Mouse (Mus musculus) heart, adult 18-20 months (tissue): ENCODE results near the gene Zfp113. TPM values are rescaled to one million over a fixed set of nuclear protein-coding genes. Genes with fewer than 3 reads are reported as not detected.
A peak's percentile ranks its signal among the peaks of the same experiment; 100 is the strongest.
"Not testable (repeated sequence)": the region's sequence is repeated elsewhere in the genome, so short reads cannot be mapped to it uniquely, and the experiment has no call there.

Experiments used
- DNase-seq, 2 experiments: peaks; one replicate each; pipeline ENCODE4 v3.0.0; 2021 to 2022; ENCODE audit warnings: mixed read lengths in 1 of 2
- microRNA-seq, 2 experiments: library from miRNA; unstranded; fragments of <30 nt; microRNA quantifications; one replicate each; pipeline ENCODE4 v1.2.0; 2022
- total RNA-seq, 2 experiments: library from RNA; stranded (reverse); gene quantifications; 2 replicates each; pipeline ENCODE4 v1.2.3; 2021

Gene Zfp113
- total RNA-seq, 2 experiments from 2014 or later = 6.8 to 8.0 TPM

DNA sequence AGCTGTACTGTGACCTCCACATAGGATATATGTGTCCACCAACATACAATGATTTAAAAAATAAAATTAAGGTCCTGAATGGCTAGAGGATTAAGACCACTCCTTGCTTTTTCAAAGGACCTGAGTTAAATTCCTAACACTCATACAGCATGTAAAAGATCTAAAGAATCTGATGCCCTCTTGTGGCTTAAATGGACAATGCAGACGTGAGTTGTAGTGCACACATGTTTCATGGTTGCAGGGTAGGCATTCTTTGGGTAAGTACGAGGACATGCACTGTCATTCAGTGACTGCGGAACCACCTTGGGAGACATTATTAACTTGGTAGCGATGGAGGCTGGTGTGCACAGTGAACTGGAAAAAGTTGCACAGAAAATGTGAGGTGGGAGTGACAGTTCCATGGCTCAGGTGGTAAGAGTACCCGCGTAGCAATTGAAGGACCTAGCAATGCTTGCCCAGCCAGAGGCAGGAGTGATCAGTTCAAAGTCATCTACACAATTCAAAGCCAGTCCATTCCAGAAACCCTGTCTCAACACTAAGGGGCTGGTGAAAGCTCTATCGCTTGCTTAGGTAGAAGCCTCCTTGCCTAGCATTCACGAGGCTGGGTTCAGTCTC, 17.5 kb downstream of the Zfp113 start:
- DNase-seq = peak; percentile 9 to 47

DNA sequence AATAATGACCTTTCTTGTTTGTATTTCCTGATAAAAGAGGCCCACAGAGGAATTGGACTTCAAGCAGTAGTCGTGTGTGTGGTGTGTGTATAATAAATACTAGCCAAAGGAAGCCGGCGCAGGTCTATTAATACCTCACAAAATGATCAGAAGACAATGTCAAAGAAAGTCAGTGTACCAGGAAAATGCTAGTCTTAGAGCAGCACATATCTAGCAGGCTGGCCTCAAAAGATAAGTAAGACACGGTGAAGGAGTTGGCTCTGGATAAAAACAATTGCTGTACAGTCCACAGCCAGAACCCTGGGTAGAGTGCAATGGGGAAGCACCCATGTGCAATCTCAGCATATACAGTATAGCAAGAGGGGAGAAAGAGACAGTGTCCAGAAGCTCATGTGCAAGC, 18.3 kb downstream of the Zfp113 start:
- DNase-seq = no peak

DNA sequence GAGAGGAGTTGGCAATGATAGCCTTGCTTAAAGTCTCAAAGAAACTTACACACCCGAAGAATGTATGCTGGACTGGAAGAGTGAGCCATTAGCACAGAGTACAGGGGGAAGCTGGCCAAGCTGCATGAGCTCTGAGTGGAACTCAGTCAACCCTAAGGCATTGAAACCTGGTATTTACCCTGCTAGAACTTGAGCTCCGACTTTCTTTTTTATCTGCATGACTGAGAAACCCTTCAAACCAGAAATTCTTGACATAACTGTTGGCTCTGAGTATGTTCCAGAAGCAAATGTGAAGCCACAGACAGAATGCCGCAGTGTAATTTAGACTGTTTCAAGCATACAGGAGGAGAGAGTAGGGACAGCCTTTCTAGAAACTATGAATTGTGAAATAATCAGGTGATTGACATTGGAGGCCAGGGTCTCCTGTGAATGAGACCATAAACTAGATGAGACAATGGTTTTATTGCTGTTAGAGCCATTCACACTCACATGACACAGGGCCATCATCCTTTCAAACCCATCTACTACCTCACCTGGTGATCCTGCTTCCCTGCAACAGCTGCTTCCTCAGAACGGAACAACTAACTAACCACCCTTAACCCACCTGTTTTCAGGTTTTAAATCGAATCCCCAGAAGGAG, 23.0 kb downstream of the Zfp113 start:
- DNase-seq = no peak

DNA sequence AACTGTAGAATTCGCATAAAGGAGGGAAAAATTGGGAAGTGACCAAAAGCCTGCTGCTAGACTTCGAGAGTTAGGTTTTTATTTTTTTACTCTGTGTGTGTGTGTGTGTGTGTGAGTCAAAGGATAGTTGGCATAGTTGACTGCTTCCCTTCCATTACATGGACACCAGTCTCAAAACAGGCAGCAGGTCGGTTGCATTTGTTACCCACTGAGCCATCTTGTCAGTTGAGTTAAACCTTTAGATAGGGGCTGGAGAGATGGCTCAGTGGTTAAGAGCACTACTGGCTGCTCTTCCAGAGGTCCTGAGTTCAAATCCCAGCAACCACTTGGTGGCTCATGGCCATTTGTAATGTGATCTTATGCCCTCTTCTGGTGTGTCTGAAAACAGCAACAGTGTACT, 37.5 kb downstream of the Zfp113 start:
- DNase-seq = no peak

DNA sequence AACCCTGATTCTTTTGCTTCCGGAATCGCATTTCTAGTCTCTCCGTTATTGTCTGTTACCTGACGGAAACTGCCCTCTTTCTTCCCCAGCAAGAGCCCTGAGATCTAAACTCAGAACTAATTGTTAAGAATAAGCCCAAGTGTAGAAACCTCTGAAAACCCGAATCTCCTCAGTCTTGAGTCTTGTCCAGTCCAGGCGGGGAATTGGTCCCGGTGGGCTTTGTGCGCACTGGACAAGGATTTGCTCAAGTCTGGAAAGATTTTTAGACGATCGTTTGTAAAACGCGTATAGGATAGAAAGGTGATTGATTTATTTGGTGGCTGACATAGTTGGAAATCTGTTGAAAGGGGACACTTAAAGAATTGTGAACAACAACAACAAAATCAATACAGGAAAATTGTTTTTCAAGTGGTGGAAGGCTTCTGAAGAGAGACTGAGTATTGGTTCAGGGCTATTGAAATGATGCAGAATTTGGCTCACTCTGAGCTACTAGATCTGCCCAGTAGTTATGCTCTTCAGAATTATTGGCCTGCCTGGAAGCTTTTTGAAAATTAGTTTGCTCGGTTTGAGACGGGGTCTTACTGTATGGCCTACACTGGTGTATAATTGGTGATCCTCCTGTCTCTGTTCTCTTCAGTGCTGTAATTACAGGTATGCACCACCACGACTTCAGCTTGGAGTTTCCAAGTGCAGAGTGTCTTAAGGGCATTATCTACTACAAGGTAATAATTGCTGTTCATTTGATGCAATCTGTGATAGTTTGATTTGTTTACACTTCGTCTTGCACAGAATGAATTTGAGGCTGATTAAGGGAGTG, 38.1 kb downstream of the Zfp113 start:
- DNase-seq = peak in 1 of 2 experiments; percentile 10

DNA sequence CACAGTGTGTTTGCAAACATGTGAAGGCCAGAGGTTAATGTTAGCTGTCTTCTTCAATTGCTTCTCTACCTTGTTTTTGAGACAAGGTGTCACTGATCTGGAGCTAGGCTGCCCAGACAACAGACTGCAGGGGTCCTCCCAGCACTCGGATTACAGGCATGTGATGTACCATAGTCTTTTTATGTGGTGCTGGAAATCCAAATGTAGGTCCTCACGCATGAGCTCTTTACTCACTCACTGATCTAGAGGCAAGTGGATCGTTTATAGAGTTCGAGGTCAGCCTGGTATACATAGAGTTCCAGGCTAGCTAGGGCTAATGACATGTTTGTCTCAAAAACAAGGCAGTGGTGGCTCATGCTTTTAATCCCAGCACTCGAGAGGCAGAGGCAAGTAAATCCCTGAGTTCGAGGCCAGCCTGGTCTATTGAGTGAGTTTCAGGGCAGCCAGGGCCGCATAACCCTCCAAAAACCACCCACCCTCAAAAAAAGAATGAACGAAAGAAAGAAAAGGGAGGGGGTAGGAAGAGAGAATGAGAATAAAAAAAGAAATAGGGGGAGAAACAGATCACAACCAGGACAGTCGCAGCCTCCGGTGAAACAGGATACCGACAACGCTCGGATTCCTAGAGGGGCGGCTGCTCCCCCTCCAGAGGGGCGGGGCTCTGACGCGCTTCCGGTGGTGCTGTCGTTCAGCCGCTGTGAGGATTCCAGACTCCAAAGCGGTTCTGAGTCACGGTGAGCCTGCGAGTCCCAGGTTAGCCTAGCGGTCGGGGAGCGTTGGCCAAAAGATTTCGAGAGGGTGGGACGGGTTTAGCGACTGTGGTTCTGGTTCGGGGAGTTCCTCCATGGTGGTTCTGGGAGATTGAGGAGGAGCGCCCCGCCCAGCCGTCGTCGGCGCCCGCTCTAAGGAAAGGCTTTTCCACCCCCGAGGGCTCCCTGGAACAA, 39.0 kb downstream of the Zfp113 start, which contains the start of gene Zscan21:
Gene Zscan21, plus strand, starts transcription at position 649 of the 944 bp plus-strand sequence.
- peak; percentile 94 to 95 for DNase-seq

DNA sequence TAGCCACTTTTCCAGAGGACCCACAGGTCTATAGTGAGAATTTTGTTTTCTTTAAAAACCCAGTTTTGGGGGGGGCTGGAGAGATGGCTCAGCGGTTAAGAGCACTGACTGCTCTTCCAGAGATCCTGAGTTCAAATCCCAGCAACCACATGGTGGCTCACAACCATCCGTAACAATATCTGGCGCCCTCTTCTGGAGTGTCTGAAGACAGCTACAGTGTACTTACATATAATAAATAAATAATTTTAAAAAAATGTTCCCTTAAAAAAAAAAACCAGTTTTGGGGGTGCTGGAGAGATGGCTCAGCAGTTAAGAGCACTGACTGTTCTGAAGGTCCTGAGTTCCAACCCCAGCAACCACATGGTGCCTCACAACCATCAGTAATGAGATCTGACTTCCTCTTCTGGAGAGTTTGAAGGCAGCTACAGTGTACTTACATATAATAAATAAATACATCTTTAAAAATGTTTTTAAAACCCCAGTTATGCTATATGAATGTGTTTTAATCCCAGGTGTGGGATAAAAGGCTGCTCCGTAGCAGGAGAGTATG, 45.6 kb downstream of the Zfp113 start:
- DNase-seq = not testable (repeated sequence)

DNA sequence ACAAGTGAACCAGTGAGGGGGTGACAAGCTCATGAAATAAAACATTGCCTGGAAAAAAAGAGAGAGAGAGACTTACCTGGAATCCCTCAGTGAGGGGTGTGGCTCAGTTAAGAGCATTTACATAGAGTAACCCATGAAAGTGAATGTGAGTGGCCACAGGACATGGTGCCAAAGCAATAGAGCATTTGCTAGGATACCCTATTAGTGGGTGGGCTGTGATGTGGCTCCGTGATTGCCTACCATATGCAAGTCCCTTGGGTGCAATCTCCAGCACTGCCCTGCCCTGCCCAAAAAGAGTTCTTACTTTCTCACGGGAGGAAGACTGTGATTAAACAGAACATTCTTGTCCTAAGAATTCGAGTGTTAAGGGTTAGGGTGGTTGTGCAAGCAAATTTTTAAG, 48.4 kb downstream of the Zfp113 start:
- no peak for DNase-seq

DNA sequence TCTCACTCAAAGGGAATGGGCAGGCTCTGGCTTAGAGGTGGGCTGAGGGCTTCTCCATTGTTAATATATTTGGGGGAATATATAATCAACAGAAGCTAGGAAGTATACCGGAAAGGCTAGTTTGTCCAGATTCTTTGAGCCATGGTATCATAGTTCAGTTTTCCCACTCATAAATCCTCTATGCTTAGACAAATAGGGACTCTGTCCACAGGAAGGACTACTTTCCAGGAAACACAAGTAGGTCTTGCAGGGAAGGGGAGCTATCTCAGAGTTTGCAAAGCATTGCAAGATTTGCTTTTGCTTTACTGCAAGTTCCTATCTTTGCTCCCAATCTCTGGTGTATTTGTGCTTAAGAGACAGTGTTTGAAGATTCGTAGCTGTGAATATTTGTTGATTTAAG, 50.6 kb downstream of the Zfp113 start:
- no peak for DNase-seq

DNA sequence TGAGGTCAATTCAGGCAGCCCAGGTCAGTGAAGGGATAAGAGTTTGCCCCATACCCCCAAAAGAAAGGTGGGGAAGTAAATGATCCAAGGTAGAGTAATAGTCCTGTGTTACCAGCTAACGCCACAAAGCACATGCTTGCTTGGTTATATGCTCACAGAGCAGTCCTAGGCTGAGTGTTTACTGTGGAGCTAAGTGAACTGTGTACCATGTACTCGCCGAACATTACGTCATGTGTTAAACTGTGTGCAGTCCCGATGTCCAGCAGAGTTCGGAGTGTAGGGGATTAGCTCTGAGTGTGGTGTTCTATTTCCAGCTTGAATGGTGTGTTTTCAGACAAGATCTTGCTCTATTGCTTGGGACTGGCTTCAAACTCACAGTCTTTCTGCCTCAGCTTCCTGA, 61.1 kb downstream of the Zfp113 start:
- no peak for DNase-seq

DNA sequence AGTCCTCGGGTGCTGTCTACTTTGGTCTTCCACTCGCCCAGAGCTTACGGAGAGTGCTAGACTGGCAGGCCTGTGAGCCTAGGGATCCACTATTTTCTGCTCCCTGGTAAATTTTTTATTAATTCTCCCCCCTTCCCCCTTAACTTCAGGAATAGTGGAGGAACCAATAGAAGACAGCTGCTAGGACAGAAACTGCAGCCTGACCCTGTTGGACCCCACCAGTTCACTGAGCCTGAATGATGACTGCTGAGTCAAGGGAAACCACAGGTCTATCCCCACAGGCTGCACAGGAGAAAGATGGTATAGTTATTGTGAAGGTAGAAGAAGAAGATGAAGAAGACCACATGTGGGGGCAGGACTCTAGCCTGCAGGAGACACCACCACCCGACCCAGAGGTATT, 62.8 kb downstream of the Zfp113 start:
- DNase-seq = no peak

DNA sequence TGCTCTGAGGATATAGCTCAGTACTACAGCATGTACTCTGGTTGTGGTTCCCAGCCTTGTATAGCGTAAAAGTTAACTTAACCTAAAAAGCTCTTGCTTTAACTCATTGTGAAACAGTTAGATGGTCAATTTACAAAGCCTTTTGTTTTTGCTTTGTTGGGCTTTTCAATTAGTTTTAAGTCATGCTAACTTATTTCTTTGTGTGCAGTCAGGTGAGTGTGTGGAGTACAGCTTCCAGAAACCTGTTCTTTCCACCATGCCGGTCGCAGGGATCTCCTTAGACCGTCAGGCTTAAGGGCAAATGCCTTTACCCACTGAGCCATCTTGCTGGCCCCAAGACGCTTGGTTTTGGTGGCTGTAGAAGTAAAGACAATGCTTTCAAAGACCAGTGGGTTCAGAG, 64.8 kb downstream of the Zfp113 start:
- no peak for DNase-seq

DNA sequence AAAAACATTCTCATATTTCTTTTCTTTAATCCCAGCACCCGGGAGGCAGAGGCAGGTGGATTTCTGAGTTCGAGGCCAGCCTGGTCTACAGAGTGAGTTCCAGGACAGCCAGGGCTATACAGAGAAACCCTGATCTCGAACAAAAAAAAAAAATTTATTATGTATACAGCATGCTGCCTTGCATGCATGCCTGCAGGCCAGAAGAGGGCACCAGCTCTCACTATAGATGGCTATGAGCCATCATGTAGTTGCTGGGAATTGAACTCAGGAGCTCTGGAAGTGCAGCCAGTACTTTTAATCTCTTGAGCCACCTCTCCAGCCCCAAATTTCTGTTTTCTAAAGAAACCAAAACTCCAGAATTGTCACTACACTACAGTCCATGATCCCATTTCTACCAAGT, 65.3 kb downstream of the Zfp113 start:
- no peak for DNase-seq

Small RNA genes within 50 kb of the gene (microRNA-seq; reads per million reads assigned to microRNA genes)
- gene Mir106b = 726 to 1,460 reads per million in 2 experiments
- gene Mir25 = 494 to 777 reads per million in 2 experiments
- 6,118 to 7,768 reads per million in 2 experiments for gene Mir93

Other genes with a start within 250 kb of the Zfp113 start
- gene Cyp3a13, start 234.1 kb downstream of the Zfp113 start, total RNA-seq = under 1 TPM; 0.21 to 0.25 TPM
- under 1 TPM; 0.15 to 0.26 TPM for gene Gjc3, start 192.6 kb downstream of the Zfp113 start, total RNA-seq
- not detected for gene Azgp1, start 174.2 kb downstream of the Zfp113 start, total RNA-seq
- not detected for gene Smok3a, start 134.5 kb downstream of the Zfp113 start, total RNA-seq
- gene Smok3b, start 134.3 kb downstream of the Zfp113 start, total RNA-seq = not detected
- not detected for gene Smok3c, start 102.5 kb downstream of the Zfp113 start, total RNA-seq
- 10 to 100 TPM; 14.3 to 17.3 TPM for gene Zkscan1, start 70.7 kb downstream of the Zfp113 start, total RNA-seq
- 10 to 100 TPM; 11.4 to 13.6 TPM for gene Zscan21, start 38.8 kb downstream of the Zfp113 start, total RNA-seq
- 100 to 1,000 TPM; 123 to 129 TPM for gene Cops6, start 5.3 kb upstream of the Zfp113 start, total RNA-seq
- 1 to 10 TPM; 6.4 to 7.9 TPM for gene Ap4m1, start 16.3 kb upstream of the Zfp113 start, total RNA-seq
- 10 to 100 TPM in 1 of 2 experiments, 1 to 10 TPM in 1; 9.3 to 11.6 TPM for gene Mcm7, start 16.7 kb upstream of the Zfp113 start, total RNA-seq
- gene Taf6, start 31.7 kb upstream of the Zfp113 start, total RNA-seq = 10 to 100 TPM; 29.6 to 34.7 TPM
- gene Cnpy4, start 31.7 kb upstream of the Zfp113 start, total RNA-seq = 1 to 10 TPM; 6.3 to 6.9 TPM
- 1 to 10 TPM; 1.9 to 2.8 TPM for gene Mblac1, start 38.6 kb upstream of the Zfp113 start, total RNA-seq
- gene Nxpe5, start 70.2 kb upstream of the Zfp113 start, total RNA-seq = under 1 TPM; 0.47 to 0.57 TPM
- 10 to 100 TPM; 58.7 to 64.6 TPM for gene Lamtor4, start 99.7 kb upstream of the Zfp113 start, total RNA-seq
- 1 to 10 TPM; 3.2 to 4.2 TPM for gene BC037034, start 108.3 kb upstream of the Zfp113 start, total RNA-seq
- gene Gal3st4, start 117.1 kb upstream of the Zfp113 start, total RNA-seq = under 1 TPM; 0.15 to 0.32 TPM
- gene Gm43720, start 124.2 kb upstream of the Zfp113 start, total RNA-seq = not detected
- under 1 TPM in 1 of 2 experiments, not detected in 1; 0.15 TPM for gene Gpc2, start 124.3 kb upstream of the Zfp113 start, total RNA-seq
- not detected for gene Stag3, start 124.5 kb upstream of the Zfp113 start, total RNA-seq
- gene Pvrig, start 186.2 kb upstream of the Zfp113 start, total RNA-seq = not detected